Mouse (Mus musculus): ENCODE measurements around the gene Banp. TPM values are rescaled to one million over a fixed set of nuclear protein-coding genes. Genes with fewer than 3 reads are reported as not detected.

The Banp gene
- polyA plus RNA-seq, 1 experiment from 2014 or later, result 25.3 TPM

GRCm38 (mm10) chr8:121968542-121968941 lies 19.0 kb downstream of the Banp start:
- no peak overlapping the region for H3K9ac ChIP-seq
- WGBS, result 46% methylated on average over 4 of the region's 4 CpGs
- H3K4me2 ChIP-seq, result no peak overlapping the region
- no peak overlapping the region for H3K4me3 ChIP-seq
- H3K27me3 ChIP-seq, result no peaks in the 10 kb centered on the region
- no peak overlapping the region for H3K27ac ChIP-seq
- ATAC-seq (replicated peaks; ENCODE audit: insufficient number of reproducible peaks, insufficient read depth, low FRiP score, low read depth), result no peak
- H3K9me3 ChIP-seq (replicated peaks), result no peaks in the 10 kb centered on the region
- H3K4me1 ChIP-seq (replicated peaks), result peaks cover 46% of the 10 kb centered on the region
- no peaks in the 10 kb centered on the region for H3K36me3 ChIP-seq

- H3K36me3 ChIP-seq, result peaks cover 13% of the 10 kb centered on the region; the same call in 1 of the 2 replicates
- ATAC-seq (replicated peaks; ENCODE audit: insufficient number of reproducible peaks, insufficient read depth, low FRiP score, low read depth), result no peak
- H3K27ac ChIP-seq, result no peak overlapping the region
- WGBS, result 85% methylated on average over 8 of the region's 8 CpGs
- H3K9me3 ChIP-seq (replicated peaks), result no peaks in the 10 kb centered on the region
- H3K4me1 ChIP-seq (replicated peaks), result peaks cover 32% of the 10 kb centered on the region
- no peak overlapping the region for H3K9ac ChIP-seq
- H3K4me2 ChIP-seq, result no peak overlapping the region
- no peak overlapping the region for H3K4me3 ChIP-seq
- H3K27me3 ChIP-seq, result no peaks in the 10 kb centered on the region
Measured at GRCm38 (mm10) chr8:121970225-121970624, 20.7 kb downstream of the Banp start.

- Histone ChIP-seq H3K27ac (no peak overlapping the region), H3K9me3 (replicated peaks) (no peaks in the 10 kb centered on the region), H3K4me2 (no peak overlapping the region), H3K9ac (no peak overlapping the region), H3K4me3 (no peak overlapping the region), H3K27me3 (no peaks in the 10 kb centered on the region), H3K4me1 (replicated peaks) (peaks cover 24% of the 10 kb centered on the region), H3K36me3 (peaks cover 26% of the 10 kb centered on the region)
- 71% methylated on average over 17 of the region's 17 CpGs for WGBS
- no peak for ATAC-seq (replicated peaks; ENCODE audit: insufficient number of reproducible peaks, insufficient read depth, low FRiP score, low read depth)
Measured at GRCm38 (mm10) chr8:121971488-121972058, 22.0 kb downstream of the Banp start.

- peaks cover 35% of the 10 kb centered on the region for H3K36me3 ChIP-seq
- H3K4me3 ChIP-seq, result no peak overlapping the region
- no peak overlapping the region for H3K9ac ChIP-seq
- H3K27me3 ChIP-seq, result no peaks in the 10 kb centered on the region
- H3K9me3 ChIP-seq (replicated peaks), result no peaks in the 10 kb centered on the region
- no peak overlapping the region for H3K27ac ChIP-seq
- ATAC-seq (replicated peaks; ENCODE audit: insufficient number of reproducible peaks, insufficient read depth, low FRiP score, low read depth), result no peak
- 88% methylated on average over 27 of the region's 28 CpGs for WGBS
- H3K4me2 ChIP-seq, result no peak overlapping the region
- peaks cover 3% of the 10 kb centered on the region; the same call in 1 of the 2 replicates for H3K4me1 ChIP-seq (replicated peaks)
Measured at GRCm38 (mm10) chr8:121973906-121974305, 24.4 kb downstream of the Banp start.

- Histone ChIP-seq H3K27me3 (no peaks in the 10 kb centered on the region), H3K9me3 (replicated peaks) (no peaks in the 10 kb centered on the region), H3K36me3 (peaks cover 57% of the 10 kb centered on the region), H3K9ac (no peak overlapping the region), H3K4me1 (replicated peaks) (0 out of 2 replicates have a peak, but pooled peaks cover 3% of the 10 kb centered on the region), H3K4me3 (no peak overlapping the region), H3K27ac (no peak overlapping the region), H3K4me2 (no peak overlapping the region)
- 67% methylated on average over 8 of the region's 8 CpGs for WGBS
- no peak; the same call in 1 of the 2 replicates for ATAC-seq (replicated peaks; ENCODE audit: insufficient number of reproducible peaks, insufficient read depth, low FRiP score, low read depth)
Measured at GRCm38 (mm10) chr8:121977819-121978590, 28.5 kb downstream of the Banp start.

GRCm38 (mm10) chr8:121978670-121979069 lies 29.1 kb downstream of the Banp start:
- Histone ChIP-seq H3K4me3 (no peak overlapping the region), H3K36me3 (peaks cover 63% of the 10 kb centered on the region), H3K4me2 (no peak overlapping the region), H3K4me1 (replicated peaks) (0 out of 2 replicates have a peak, but pooled peaks cover 3% of the 10 kb centered on the region), H3K9ac (no peak overlapping the region), H3K9me3 (replicated peaks) (no peaks in the 10 kb centered on the region), H3K27ac (no peak overlapping the region), H3K27me3 (no peaks in the 10 kb centered on the region)
- 94% methylated on average over 13 of the region's 13 CpGs for WGBS
- no peak for ATAC-seq (replicated peaks; ENCODE audit: insufficient number of reproducible peaks, insufficient read depth, low FRiP score, low read depth)

- Histone ChIP-seq H3K27me3 (no peaks in the 10 kb centered on the region), H3K4me3 (no peak overlapping the region), H3K9ac (no peak overlapping the region), H3K27ac (no peak overlapping the region), H3K4me1 (replicated peaks) (0 out of 2 replicates have a peak, but pooled peaks cover 3% of the 10 kb centered on the region), H3K9me3 (replicated peaks) (no peaks in the 10 kb centered on the region), H3K4me2 (no peak overlapping the region), H3K36me3 (peaks cover 51% of the 10 kb centered on the region)
- WGBS, result 79% methylated on average over 11 of the region's 11 CpGs
- no peak for ATAC-seq (replicated peaks; ENCODE audit: insufficient number of reproducible peaks, insufficient read depth, low FRiP score, low read depth)
Measured at GRCm38 (mm10) chr8:121980792-121981519, 31.4 kb downstream of the Banp start.

DNA sequence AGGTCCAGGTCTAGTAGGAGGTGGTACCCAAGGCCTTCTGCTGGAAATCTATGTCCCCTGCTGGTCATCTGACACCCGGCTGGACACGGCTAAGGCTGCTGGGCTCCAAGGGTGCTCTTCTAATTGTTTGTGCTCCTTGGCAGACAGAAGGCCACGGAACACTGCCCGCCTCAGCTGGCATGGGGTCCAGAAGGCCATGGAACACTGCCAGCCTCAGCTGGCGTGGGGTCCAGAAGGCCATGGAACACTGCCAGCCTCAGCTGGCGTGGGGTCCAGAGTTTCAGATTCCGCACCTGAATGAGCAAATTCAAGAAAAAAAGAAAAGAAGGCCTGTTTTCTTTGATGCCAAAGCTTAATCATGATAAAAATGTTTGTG lies 32.0 kb downstream of the Banp start:
- no peak overlapping the region for H3K4me2 ChIP-seq
- WGBS, result 75% methylated on average over 7 of the region's 7 CpGs
- H3K4me3 ChIP-seq, result no peak overlapping the region
- H3K4me1 ChIP-seq (replicated peaks), result 0 out of 2 replicates have a peak, but pooled peaks cover 3% of the 10 kb centered on the region
- H3K36me3 ChIP-seq, result peaks cover 49% of the 10 kb centered on the region
- no peaks in the 10 kb centered on the region for H3K9me3 ChIP-seq (replicated peaks)
- no peaks in the 10 kb centered on the region for H3K27me3 ChIP-seq
- no peak overlapping the region for H3K9ac ChIP-seq
- no peak for ATAC-seq (replicated peaks; ENCODE audit: insufficient number of reproducible peaks, insufficient read depth, low FRiP score, low read depth)
- no peak overlapping the region for H3K27ac ChIP-seq

DNA sequence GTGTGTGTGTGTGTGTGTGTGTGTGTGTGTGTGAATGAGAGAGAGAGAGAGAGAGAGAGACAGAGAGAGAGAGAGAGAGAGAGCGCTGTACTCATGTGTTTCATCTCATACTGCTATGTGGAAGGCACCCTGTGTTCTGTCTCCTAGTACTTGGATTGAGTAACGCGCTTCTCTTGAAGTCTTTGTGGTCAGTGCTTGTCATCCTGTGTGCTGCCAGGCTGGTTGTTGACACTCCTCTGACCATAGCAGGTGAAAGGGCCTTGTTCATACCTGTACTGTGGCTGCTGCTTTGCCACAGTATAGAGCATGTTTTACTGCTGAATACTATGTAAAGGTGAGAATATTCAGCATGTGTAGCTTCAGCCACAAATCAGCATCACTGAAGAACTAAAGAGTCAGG lies 36.1 kb downstream of the Banp start:
- Histone ChIP-seq H3K9me3 (replicated peaks) (no peaks in the 10 kb centered on the region), H3K36me3 (peaks cover 36% of the 10 kb centered on the region), H3K27me3 (no peaks in the 10 kb centered on the region), H3K27ac (no peak overlapping the region), H3K4me3 (no peak overlapping the region), H3K4me1 (replicated peaks) (0 out of 2 replicates have a peak, but pooled peaks cover 3% of the 10 kb centered on the region), H3K9ac (no peak overlapping the region), H3K4me2 (no peak overlapping the region)
- ATAC-seq (replicated peaks; ENCODE audit: insufficient number of reproducible peaks, insufficient read depth, low FRiP score, low read depth), result no peak
- 97% methylated on average over 3 of the region's 3 CpGs for WGBS

- Histone ChIP-seq H3K36me3 (peaks cover 36% of the 10 kb centered on the region), H3K4me1 (replicated peaks) (no peaks in the 10 kb centered on the region), H3K4me2 (no peak overlapping the region), H3K9me3 (replicated peaks) (no peaks in the 10 kb centered on the region), H3K27ac (no peak overlapping the region), H3K9ac (no peak overlapping the region), H3K27me3 (no peaks in the 10 kb centered on the region), H3K4me3 (no peak overlapping the region)
- WGBS, result 88% methylated on average over 5 of the region's 5 CpGs
- ATAC-seq (replicated peaks; ENCODE audit: insufficient number of reproducible peaks, insufficient read depth, low FRiP score, low read depth), result no peak
Measured at GRCm38 (mm10) chr8:121987892-121988291, 38.3 kb downstream of the Banp start.

- H3K4me3 ChIP-seq, result no peak overlapping the region
- no peak overlapping the region for H3K27ac ChIP-seq
- H3K4me1 ChIP-seq (replicated peaks), result no peaks in the 10 kb centered on the region; the same call in 1 of the 2 replicates
- H3K27me3 ChIP-seq, result no peaks in the 10 kb centered on the region
- H3K9ac ChIP-seq, result no peak overlapping the region
- H3K4me2 ChIP-seq, result no peak overlapping the region
- ATAC-seq (replicated peaks; ENCODE audit: insufficient number of reproducible peaks, insufficient read depth, low FRiP score, low read depth), result no peak
- H3K36me3 ChIP-seq, result peaks cover 25% of the 10 kb centered on the region
- H3K9me3 ChIP-seq (replicated peaks), result no peaks in the 10 kb centered on the region
- WGBS, result 76% methylated on average over 9 of the region's 9 CpGs
Measured at GRCm38 (mm10) chr8:121990506-121991255, 41.1 kb downstream of the Banp start.
